Mouse (Mus musculus) kidney, postnatal 14 days (tissue): ENCODE data around the gene Gm3383.
"Not testable (repeated sequence)": the region's sequence is repeated elsewhere in the genome, so short reads cannot be mapped to it uniquely, and the experiment has no call there.

ENCODE experiments used
- DNase-seq: peaks from one replicate; pipeline ENCODE4 v3.0.0; 2022; ENCODE audit warnings: mixed read lengths

Gene Gm3383

DNA sequence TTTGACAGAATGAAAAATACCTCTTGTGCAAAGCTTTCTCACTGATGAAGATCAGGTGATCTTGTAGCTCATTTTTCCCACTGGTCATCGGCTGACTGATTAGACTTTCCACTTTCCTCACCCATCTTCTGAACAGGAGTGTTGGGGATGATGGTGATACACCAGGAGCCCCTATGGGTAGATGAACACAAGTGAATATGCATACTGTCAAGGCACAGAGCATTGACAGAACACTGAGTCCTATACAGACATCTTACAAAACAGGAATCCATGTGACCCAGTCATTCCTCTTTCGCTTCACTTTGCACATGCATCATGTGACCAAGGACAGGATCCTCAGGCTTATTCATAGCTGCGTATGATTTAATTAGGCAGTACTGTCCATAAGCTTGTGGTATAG, at the start of gene Gm3383:
Gm3383 (minus strand) TSS at position 101 of the 400 bp plus-strand sequence.
- DNase-seq, result not testable (repeated sequence)

GRCm38 (mm10) chr14:5855911-5856310, 48.1 kb upstream of the Gm3383 start:
- DNase-seq, result not testable (repeated sequence)

- DNase-seq, result not testable (repeated sequence)
These were observed 22.4 kb upstream of the Gm3383 start, which contains the start of gene Gm3424 for GRCm38 (mm10) chr14:5830229-5830628. Gene Gm3424 (minus strand): TSS chr14:5830329.

- DNase-seq, result not testable (repeated sequence)
These were observed 5.0 kb upstream of the Gm3383 start for GRCm38 (mm10) chr14:5812699-5813356.

DNA sequence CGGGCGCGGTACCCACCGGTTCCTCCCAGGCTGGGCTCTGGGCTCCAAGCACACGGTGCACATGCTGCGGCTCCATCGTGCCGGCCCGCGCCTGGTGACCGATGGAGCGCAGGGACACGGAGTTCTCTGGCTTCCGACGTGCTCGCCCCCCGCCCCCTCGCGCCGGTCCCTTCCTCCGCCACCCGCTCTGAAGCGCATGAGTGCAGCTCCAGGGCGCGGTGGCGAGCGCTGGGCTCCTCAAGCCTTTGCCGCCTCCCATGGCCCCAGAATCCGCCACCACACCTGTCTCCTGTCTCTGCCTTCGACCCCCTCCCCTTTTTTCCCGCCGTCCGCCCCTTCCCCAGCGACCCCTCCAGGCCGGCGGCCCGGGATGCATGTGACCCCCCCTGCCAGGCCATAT, 66.3 kb downstream of the Gm3383 start, which contains the start of gene Gm3373:
Gm3373 (minus strand) TSS at position 101 of the 400 bp plus-strand sequence.
- not testable (repeated sequence) for DNase-seq

GRCm38 (mm10) chr14:5687357-5687756, 120.4 kb downstream of the Gm3383 start, which contains the start of gene Gm9603:
Gene Gm9603 (minus strand): TSS chr14:5687457.
- not testable (repeated sequence) for DNase-seq

GRCm38 (mm10) chr14:5632928-5633327, 174.9 kb downstream of the Gm3383 start, which contains the start of gene Gm8265:
Gene Gm8265 (minus strand): TSS chr14:5633028.
- not testable (repeated sequence) for DNase-seq
